Mouse (Mus musculus): Measurements from ENCODE around the gene Irf3. TPM values are rescaled to one million over a fixed set of nuclear protein-coding genes. Genes with fewer than 3 reads are reported as not detected.

Gene Irf3
- polyA plus RNA-seq, 1 experiment from 2014 or later, result 73.6 TPM

DNA sequence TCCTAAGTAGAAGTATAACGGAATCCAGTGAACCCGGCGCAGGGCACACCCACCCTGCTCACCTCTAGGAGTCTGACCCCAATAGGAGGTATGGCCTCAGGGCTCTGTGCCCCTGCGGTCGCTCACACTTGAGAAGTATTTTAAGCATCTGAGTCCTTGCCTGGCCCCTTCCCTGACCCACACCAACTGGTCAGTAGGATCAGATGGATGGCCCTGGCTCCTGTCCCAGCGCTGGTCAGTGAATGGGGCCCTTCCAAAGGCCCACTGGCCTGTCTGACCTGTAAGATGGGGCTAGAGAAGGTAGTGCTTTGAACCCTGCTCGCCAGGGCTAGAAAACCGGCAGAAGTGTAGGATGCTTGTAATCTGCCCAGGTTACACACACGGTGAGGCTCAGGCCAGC lies 43.4 kb downstream of the Irf3 start:
- no peak for TF ChIP-seq CTCF (IDR thresholded peaks at IDR 0.05; ENCODE audit: low read depth)
- Histone ChIP-seq H3K9me3 (replicated peaks; ENCODE audit: low read length) (no peaks in the 10 kb centered on the region), H3K27ac (no peak overlapping the region), H3K4me3 (replicated peaks; ENCODE audit: low read depth, low read length) (no peak overlapping the region), H3K36me3 (ENCODE audit: insufficient read depth, low read length) (peaks cover 73% of the 10 kb centered on the region), H3K27me3 (ENCODE audit: insufficient read depth, low read length) (no peaks in the 10 kb centered on the region), H3K4me2 (ENCODE audit: low read length) (no peak overlapping the region), H3K4me1 (replicated peaks; ENCODE audit: insufficient read depth, low read length) (no peaks in the 10 kb centered on the region), H3K9ac (ENCODE audit: low read depth, low read length) (no peak overlapping the region)
- WGBS, result 95% methylated on average over 9 of the region's 9 CpGs
- DNase-seq (ENCODE audit: low spot score), result no peak
- ATAC-seq (replicated peaks; ENCODE audit: low FRiP score, low read depth), result no peak

DNA sequence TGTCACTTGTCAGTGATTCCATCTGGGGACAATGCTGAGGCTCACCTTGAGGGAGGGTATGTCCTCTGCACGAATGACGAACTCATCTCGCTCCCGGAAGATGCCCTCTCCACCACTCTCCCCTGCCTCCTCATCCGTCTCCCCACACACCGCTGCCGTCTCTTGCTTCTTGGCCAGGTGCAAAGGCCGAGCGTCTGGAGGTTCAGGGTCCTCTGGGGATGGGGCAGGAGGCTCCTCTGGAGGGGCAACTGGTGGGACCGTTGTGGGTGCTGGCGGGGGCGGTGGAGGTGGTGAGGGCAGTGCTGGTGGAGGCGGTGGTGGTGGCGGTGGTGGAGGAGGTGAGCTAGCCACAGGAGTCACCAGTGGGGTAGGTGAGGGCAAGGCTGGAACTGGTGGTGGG lies 45.9 kb downstream of the Irf3 start:
- Histone ChIP-seq H3K4me2 (ENCODE audit: low read length) (no peak overlapping the region), H3K36me3 (ENCODE audit: insufficient read depth, low read length) (peaks cover 76% of the 10 kb centered on the region), H3K4me1 (replicated peaks; ENCODE audit: insufficient read depth, low read length) (no peaks in the 10 kb centered on the region), H3K4me3 (replicated peaks; ENCODE audit: low read depth, low read length) (no peak overlapping the region), H3K27ac (no peak overlapping the region), H3K9me3 (replicated peaks; ENCODE audit: low read length) (no peaks in the 10 kb centered on the region), H3K9ac (ENCODE audit: low read depth, low read length) (no peak overlapping the region), H3K27me3 (ENCODE audit: insufficient read depth, low read length) (no peaks in the 10 kb centered on the region)
- DNase-seq (ENCODE audit: low spot score) (no peak), ATAC-seq (replicated peaks; ENCODE audit: low FRiP score, low read depth) (no peak)
- 89% methylated on average over 13 of the region's 14 CpGs for WGBS
- no peak for TF ChIP-seq CTCF (IDR thresholded peaks at IDR 0.05; ENCODE audit: low read depth)

DNA sequence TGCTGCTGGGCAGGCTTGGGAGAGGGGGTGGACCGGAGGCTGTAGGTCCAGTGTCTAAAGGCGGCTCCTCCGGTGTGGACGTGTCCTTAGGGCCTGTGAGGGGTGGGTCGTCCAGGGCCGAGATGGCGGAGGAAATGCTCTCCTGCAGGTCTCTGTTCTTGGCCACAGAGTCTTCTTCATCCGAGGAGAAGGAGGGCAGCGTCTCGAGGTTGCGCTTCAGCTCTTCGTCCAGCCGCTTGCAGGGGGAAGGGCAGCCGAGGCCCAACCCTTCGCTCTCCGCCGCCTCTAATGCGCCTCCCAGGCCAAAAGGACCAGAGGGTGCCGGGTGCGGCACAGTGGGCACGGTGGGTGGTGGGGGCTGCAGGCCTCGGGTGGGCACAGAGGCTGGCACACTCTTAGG lies 48.3 kb downstream of the Irf3 start:
- H3K4me2 ChIP-seq (ENCODE audit: low read length), result no peak overlapping the region
- no peak for TF ChIP-seq CTCF (IDR thresholded peaks at IDR 0.05; ENCODE audit: low read depth)
- no peak overlapping the region for H3K9ac ChIP-seq (ENCODE audit: low read depth, low read length)
- no peaks in the 10 kb centered on the region for H3K4me1 ChIP-seq (replicated peaks; ENCODE audit: insufficient read depth, low read length)
- no peaks in the 10 kb centered on the region for H3K27me3 ChIP-seq (ENCODE audit: insufficient read depth, low read length)
- H3K27ac ChIP-seq, result no peak overlapping the region
- H3K9me3 ChIP-seq (replicated peaks; ENCODE audit: low read length), result no peaks in the 10 kb centered on the region
- WGBS, result 89% methylated on average over 22 of the region's 22 CpGs
- peaks cover 73% of the 10 kb centered on the region for H3K36me3 ChIP-seq (ENCODE audit: insufficient read depth, low read length)
- no peak for DNase-seq (ENCODE audit: low spot score)
- ATAC-seq (replicated peaks; ENCODE audit: low FRiP score, low read depth), result no peak
- H3K4me3 ChIP-seq (replicated peaks; ENCODE audit: low read depth, low read length), result no peak overlapping the region

DNA sequence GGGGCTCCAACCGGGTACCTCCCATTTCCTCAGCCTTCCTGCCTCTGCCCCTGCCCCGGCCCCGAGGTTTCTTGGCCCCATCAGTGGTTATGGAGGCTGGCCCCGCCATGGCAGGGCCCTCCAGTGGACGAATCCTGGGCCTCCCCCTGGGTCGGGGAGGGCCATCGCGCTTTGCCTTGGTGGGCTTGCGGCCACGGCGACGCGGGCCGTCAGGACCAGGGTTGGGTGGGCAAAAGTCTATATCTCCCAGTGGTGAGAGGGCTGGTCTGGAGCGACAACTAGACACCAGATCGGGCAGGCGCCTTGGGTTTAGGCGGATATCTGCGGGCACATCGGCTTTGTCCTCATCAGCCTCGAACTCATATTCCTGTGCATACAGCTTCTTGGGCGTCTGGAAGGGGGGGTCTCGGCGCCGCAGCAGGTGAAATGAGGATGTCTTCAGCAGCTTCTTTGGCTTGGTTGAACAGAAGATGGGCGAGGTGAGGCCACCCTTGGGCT lies 49.5 kb downstream of the Irf3 start:
- H3K9ac ChIP-seq (ENCODE audit: low read depth, low read length), result no peak overlapping the region
- TF ChIP-seq CTCF (IDR thresholded peaks at IDR 0.05; ENCODE audit: low read depth), result no peak
- 0 out of 2 replicates have a peak, but pooled peaks cover 6% of the 10 kb centered on the region for H3K4me1 ChIP-seq (replicated peaks; ENCODE audit: insufficient read depth, low read length)
- no peak for DNase-seq (ENCODE audit: low spot score)
- no peaks in the 10 kb centered on the region for H3K27me3 ChIP-seq (ENCODE audit: insufficient read depth, low read length)
- no peak for ATAC-seq (replicated peaks; ENCODE audit: low FRiP score, low read depth)
- H3K9me3 ChIP-seq (replicated peaks; ENCODE audit: low read length), result no peaks in the 10 kb centered on the region
- no peak overlapping the region for H3K27ac ChIP-seq
- no peak overlapping the region for H3K4me3 ChIP-seq (replicated peaks; ENCODE audit: low read depth, low read length)
- H3K36me3 ChIP-seq (ENCODE audit: insufficient read depth, low read length), result peaks cover 63% of the 10 kb centered on the region
- WGBS, result 94% methylated on average over 26 of the region's 26 CpGs
- H3K4me2 ChIP-seq (ENCODE audit: low read length), result no peak overlapping the region

DNA sequence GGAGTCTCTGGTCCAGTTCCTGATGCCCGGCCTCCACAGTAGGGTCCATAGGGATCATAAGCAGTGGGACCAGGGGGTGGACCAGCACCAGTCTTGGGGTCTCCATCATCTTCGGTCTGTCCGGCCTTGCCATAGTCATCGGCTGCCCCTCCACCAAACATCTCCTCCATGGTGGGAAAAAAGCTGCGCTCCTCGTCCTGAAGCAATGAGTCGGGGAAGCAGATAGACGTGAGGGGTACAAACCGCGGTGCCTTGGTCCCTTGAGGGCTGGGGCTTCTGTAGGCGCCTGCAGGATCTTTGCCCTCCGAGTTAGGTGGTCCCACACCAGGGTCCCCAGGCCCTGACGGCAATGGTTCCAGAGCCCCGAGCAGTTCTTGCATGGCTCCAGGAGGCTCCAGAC lies 50.0 kb downstream of the Irf3 start:
- Histone ChIP-seq H3K9ac (ENCODE audit: low read depth, low read length) (no peak overlapping the region), H3K4me2 (ENCODE audit: low read length) (no peak overlapping the region), H3K27ac (no peak overlapping the region), H3K4me1 (replicated peaks; ENCODE audit: insufficient read depth, low read length) (0 out of 2 replicates have a peak, but pooled peaks cover 6% of the 10 kb centered on the region), H3K9me3 (replicated peaks; ENCODE audit: low read length) (no peaks in the 10 kb centered on the region), H3K4me3 (replicated peaks; ENCODE audit: low read depth, low read length) (no peak overlapping the region), H3K27me3 (ENCODE audit: insufficient read depth, low read length) (no peaks in the 10 kb centered on the region), H3K36me3 (ENCODE audit: insufficient read depth, low read length) (peaks cover 58% of the 10 kb centered on the region)
- TF ChIP-seq CTCF (IDR thresholded peaks at IDR 0.05; ENCODE audit: low read depth), result no peak
- ATAC-seq (replicated peaks; ENCODE audit: low FRiP score, low read depth) (no peak), DNase-seq (ENCODE audit: low spot score) (no peak)
- 95% methylated on average over 14 of the region's 14 CpGs for WGBS

DNA sequence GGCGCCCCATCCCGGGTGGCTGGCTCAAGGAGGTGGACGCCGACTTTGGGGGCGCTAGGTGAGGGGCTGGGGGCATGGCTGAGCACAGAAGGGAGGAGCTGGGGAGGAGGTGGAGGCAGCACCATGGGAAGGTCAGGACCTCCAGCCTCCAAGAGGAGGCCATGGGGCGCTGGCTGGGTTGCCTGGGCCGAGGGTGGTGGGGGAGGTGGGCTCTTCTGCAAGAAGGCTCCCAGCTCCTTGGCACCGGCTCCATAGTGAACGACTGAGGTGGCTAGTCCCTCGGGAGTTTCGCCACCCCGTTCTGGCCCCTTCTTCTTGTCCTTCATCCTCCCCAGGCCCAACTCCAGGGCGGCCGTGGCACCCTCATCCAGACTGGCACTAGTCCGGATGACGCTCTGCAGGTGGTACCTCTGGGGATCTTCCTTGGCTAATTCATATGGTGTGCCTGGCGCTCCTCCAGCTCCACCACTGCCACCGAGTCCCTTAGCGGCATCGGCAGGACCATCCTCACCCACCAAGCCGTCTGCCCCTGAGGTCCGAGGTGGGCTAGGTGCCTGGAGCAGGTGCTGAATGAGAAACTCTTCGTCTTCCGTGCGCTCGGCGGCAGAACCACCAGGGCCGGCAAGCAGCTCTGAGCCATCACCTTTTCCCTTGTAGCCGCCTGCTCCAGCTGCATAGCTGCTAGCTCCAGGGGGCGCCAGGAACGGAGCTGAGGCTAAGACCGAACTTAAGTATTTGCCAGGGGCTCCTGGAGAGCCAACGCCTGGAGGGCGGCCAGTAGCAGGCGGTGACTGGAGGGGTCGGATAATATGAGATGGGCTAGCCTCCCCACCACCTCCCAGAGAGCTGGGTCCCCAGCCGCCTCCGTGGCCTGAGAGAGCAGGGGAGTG lies 50.8 kb downstream of the Irf3 start:
- peak; percentile 6; the same call in 1 of the 2 replicates for TF ChIP-seq CTCF (IDR thresholded peaks at IDR 0.05; ENCODE audit: low read depth)
- DNase-seq (ENCODE audit: low spot score), result no peak
- 0 out of 2 replicates have a peak, but pooled peaks cover 6% of the 10 kb centered on the region for H3K4me1 ChIP-seq (replicated peaks; ENCODE audit: insufficient read depth, low read length)
- whole genome bisulfite sequencing, result 90% methylated on average over 37 of the region's 38 CpGs
- H3K27ac ChIP-seq, result no peak overlapping the region
- no peak overlapping the region for H3K4me2 ChIP-seq (ENCODE audit: low read length)
- H3K9ac ChIP-seq (ENCODE audit: low read depth, low read length), result no peak overlapping the region
- ATAC-seq (replicated peaks; ENCODE audit: low FRiP score, low read depth), result no peak
- H3K27me3 ChIP-seq (ENCODE audit: insufficient read depth, low read length), result no peaks in the 10 kb centered on the region
- H3K36me3 ChIP-seq (ENCODE audit: insufficient read depth, low read length), result peaks cover 51% of the 10 kb centered on the region
- H3K4me3 ChIP-seq (replicated peaks; ENCODE audit: low read depth, low read length), result no peak overlapping the region
- H3K9me3 ChIP-seq (replicated peaks; ENCODE audit: low read length), result no peaks in the 10 kb centered on the region

All from kidney, postnatal 0 days (tissue).